Mouse (Mus musculus) liver, embryonic 11.5 days (tissue): ENCODE results near the gene Enpp3. TPM values are rescaled to one million over a fixed set of nuclear protein-coding genes. Genes with fewer than 3 reads are reported as not detected.

Source experiments
- ATAC-seq: fragments of 200-750 bp; cut with Nextera tagmentation; replicated peaks from 2 replicates; pipeline ENCODE4 v1.8.0; 2017; ENCODE audit warnings: moderate number of reproducible peaks, mild to moderate bottlenecking, moderate TSS enrichment, moderate library complexity; ENCODE audit not compliant: low FRiP score
- DNase-seq: peaks from one replicate; pipeline ENCODE4 v3.0.0-alpha.2; 2017; ENCODE audit warnings: low spot score
- H3K27ac ChIP-seq: fragments of 300-500 bp; sonication (generic); 2 replicates; pipeline ENCODE4 v1.5.1; 2014; ENCODE audit warnings: mild to moderate bottlenecking, low read depth, low read length, control low read depth
- H3K27me3 ChIP-seq: fragments of 300-500 bp; sonication (generic); replicated peaks from 2 replicates; pipeline ENCODE4 v1.6.1; 2014; ENCODE audit warnings: low read length, mixed read lengths; ENCODE audit not compliant: control insufficient read depth, insufficient read depth
- H3K36me3 ChIP-seq: fragments of 300-500 bp; sonication (generic); 2 replicates; pipeline ENCODE4 v1.6.1; 2014; ENCODE audit warnings: mild to moderate bottlenecking, low read length, moderate library complexity, mixed read lengths; ENCODE audit not compliant: control insufficient read depth, insufficient read depth
- H3K4me1 ChIP-seq: fragments of 300-500 bp; sonication (generic); replicated peaks from 2 replicates; pipeline ENCODE4 v1.6.1; 2014; ENCODE audit warnings: low read length, mixed read lengths; ENCODE audit not compliant: control insufficient read depth, insufficient read depth
- H3K4me2 ChIP-seq: fragments of 300-500 bp; sonication (generic); 2 replicates; pipeline ENCODE4 v1.6.1; 2014; ENCODE audit warnings: mild to moderate bottlenecking, control low read depth, moderate library complexity
- H3K4me3 ChIP-seq: fragments of 300-500 bp; sonication (generic); 2 replicates; pipeline ENCODE4 v1.5.1; 2014; ENCODE audit warnings: low read depth, low read length, control low read depth
- H3K9ac ChIP-seq: fragments of 300-500 bp; sonication (generic); 2 replicates; pipeline ENCODE4 v1.6.1; 2014; ENCODE audit warnings: low read depth, low read length, control low read depth
- H3K9me3 ChIP-seq: fragments of 300-500 bp; sonication (generic); 2 replicates; pipeline ENCODE4 v1.6.1; 2016; ENCODE audit warnings: low read length, inconsistent platforms, mixed read lengths; ENCODE audit not compliant: control insufficient read depth
- WGBS: fragments of 180-500 bp; shearing (Covaris S2); extraction: QIAGEN DNeasy Blood & Tissue Kit; methylation state at CpG from one replicate; pipeline ENCODE4 v1.1.7; 2014; 5-methylcytosine and 5-hydroxymethylcytosine counted together
- polyA plus RNA-seq: library from polyadenylated mRNA; unstranded; fragments of >200 nt; fragmentation: Nextera tagmentation; extraction: Ambion mirVana; gene quantifications from 2 replicates; pipeline ENCODE4 v1.2.1, GENCODE M21; 2014

The Enpp3 gene
- polyA plus RNA-seq, 1 experiment from 2014 or later = 2.4 TPM

- no peak overlapping the region for H3K4me3 ChIP-seq
- H3K9me3 ChIP-seq = no peaks in the 10 kb centered on the region
- 82% methylated on average over 9 of the region's 9 CpGs for WGBS
- peak overlapping the region; percentile 39 for H3K4me2 ChIP-seq
- peak overlapping the region; percentile 78 for H3K27ac ChIP-seq
- H3K4me1 ChIP-seq = no peaks in the 10 kb centered on the region; the same call in none of the 2 replicates
- H3K27me3 ChIP-seq = no peaks in the 10 kb centered on the region
- DNase-seq (no peak), ATAC-seq (peak; percentile 90)
- H3K36me3 ChIP-seq = no peaks in the 10 kb centered on the region
- no peak overlapping the region for H3K9ac ChIP-seq
Observed at GRCm38 (mm10) chr10:24784624-24785276, 57.9 kb downstream of the Enpp3 start.

- no peak overlapping the region for H3K27ac ChIP-seq
- no peak overlapping the region for H3K4me2 ChIP-seq
- no peak for DNase-seq
- H3K9me3 ChIP-seq = no peaks in the 10 kb centered on the region
- H3K4me1 ChIP-seq = no peaks in the 10 kb centered on the region; the same call in none of the 2 replicates
- H3K4me3 ChIP-seq = no peak overlapping the region
- H3K27me3 ChIP-seq = no peaks in the 10 kb centered on the region
- no peak for ATAC-seq
- H3K9ac ChIP-seq = no peak overlapping the region
- no peaks in the 10 kb centered on the region for H3K36me3 ChIP-seq
- 92% methylated on average over 3 of the region's 3 CpGs for WGBS
Observed at GRCm38 (mm10) chr10:24783946-24784345, 58.7 kb downstream of the Enpp3 start.

GRCm38 (mm10) chr10:24778643-24779020 is 64.0 kb downstream of the Enpp3 start:
- Histone ChIP-seq H3K36me3 (no peaks in the 10 kb centered on the region), H3K9me3 (no peaks in the 10 kb centered on the region), H3K27ac (no peak overlapping the region), H3K27me3 (no peaks in the 10 kb centered on the region), H3K4me3 (no peak overlapping the region), H3K4me2 (no peak overlapping the region), H3K4me1 (no peaks in the 10 kb centered on the region; the same call in 1 of the 2 replicates), H3K9ac (no peak overlapping the region)
- WGBS = 75% methylated on average over 11 of the region's 11 CpGs
- no peak for ATAC-seq
- no peak for DNase-seq

GRCm38 (mm10) chr10:24777916-24778642 is 64.5 kb downstream of the Enpp3 start:
- ATAC-seq (no peak), DNase-seq (no peak)
- 78% methylated on average over 14 of the region's 14 CpGs for WGBS
- Histone ChIP-seq H3K27ac (no peak overlapping the region), H3K9me3 (no peaks in the 10 kb centered on the region), H3K4me3 (no peak overlapping the region), H3K9ac (no peak overlapping the region), H3K27me3 (no peaks in the 10 kb centered on the region), H3K4me1 (no peaks in the 10 kb centered on the region; the same call in 1 of the 2 replicates), H3K36me3 (no peaks in the 10 kb centered on the region), H3K4me2 (no peak overlapping the region)

GRCm38 (mm10) chr10:24769496-24769895 is 73.1 kb downstream of the Enpp3 start:
- no peaks in the 10 kb centered on the region for H3K4me1 ChIP-seq
- no peak for DNase-seq
- no peak overlapping the region for H3K4me3 ChIP-seq
- H3K27me3 ChIP-seq = no peaks in the 10 kb centered on the region
- H3K9ac ChIP-seq = no peak overlapping the region
- H3K36me3 ChIP-seq = no peaks in the 10 kb centered on the region
- no peaks in the 10 kb centered on the region for H3K9me3 ChIP-seq
- H3K27ac ChIP-seq = no peak overlapping the region
- ATAC-seq = no peak
- 84% methylated on average over 7 of the region's 7 CpGs for WGBS
- H3K4me2 ChIP-seq = no peak overlapping the region

- DNase-seq (no peak), ATAC-seq (no peak)
- no peaks in the 10 kb centered on the region for H3K27me3 ChIP-seq
- no peak overlapping the region for H3K4me3 ChIP-seq
- 78% methylated on average over 11 of the region's 11 CpGs for WGBS
- no peak overlapping the region for H3K9ac ChIP-seq
- no peak overlapping the region for H3K4me2 ChIP-seq
- H3K36me3 ChIP-seq = no peaks in the 10 kb centered on the region
- H3K27ac ChIP-seq = no peak overlapping the region
- H3K9me3 ChIP-seq = no peaks in the 10 kb centered on the region
- H3K4me1 ChIP-seq = no peaks in the 10 kb centered on the region
Observed at GRCm38 (mm10) chr10:24767695-24768094, 74.9 kb downstream of the Enpp3 start.

- Histone ChIP-seq H3K36me3 (no peaks in the 10 kb centered on the region), H3K9me3 (no peaks in the 10 kb centered on the region), H3K4me1 (no peaks in the 10 kb centered on the region), H3K9ac (no peak overlapping the region), H3K27ac (no peak overlapping the region), H3K4me2 (no peak overlapping the region), H3K27me3 (no peaks in the 10 kb centered on the region), H3K4me3 (no peak overlapping the region)
- DNase-seq (no peak), ATAC-seq (no peak)
- 71% methylated on average over 1 of the region's 1 CpGs for WGBS
Observed at GRCm38 (mm10) chr10:24766061-24766460, 76.6 kb downstream of the Enpp3 start.

GRCm38 (mm10) chr10:24765151-24765755 is 77.4 kb downstream of the Enpp3 start:
- Histone ChIP-seq H3K27ac (no peak overlapping the region), H3K36me3 (no peaks in the 10 kb centered on the region), H3K27me3 (no peaks in the 10 kb centered on the region), H3K4me2 (no peak overlapping the region), H3K9ac (no peak overlapping the region), H3K4me3 (no peak overlapping the region), H3K9me3 (no peaks in the 10 kb centered on the region), H3K4me1 (no peaks in the 10 kb centered on the region)
- ATAC-seq (no peak), DNase-seq (no peak)
- WGBS = 64% methylated on average over 6 of the region's 6 CpGs
